Mouse (Mus musculus): ENCODE measurements around the gene Pask.

GRCm38 (mm10) chr1:93388906-93389305 lies 45.6 kb upstream of the Pask start:
- TF ChIP-seq POLR2A (IDR thresholded peaks at IDR 0.05; ENCODE audit: borderline replicate concordance, extremely low read depth, low read depth, low read length) (no peak), CTCF (IDR thresholded peaks at IDR 0.05; ENCODE audit: insufficient read depth, low read length) (no peak)
